Mouse (Mus musculus): ENCODE measurements around the gene Man2a1. TPM values are rescaled to one million over a fixed set of nuclear protein-coding genes. Genes with fewer than 3 reads are reported as not detected.
A peak's percentile ranks its signal among the peaks of the same experiment; 100 is the strongest.

Man2a1 gene
- polyA plus RNA-seq, 1 experiment = 28.4 TPM

GRCm38 (mm10) chr17:64591366-64591765 is 9.2 kb upstream of the Man2a1 start:
- Histone ChIP-seq H3K4me3 (ENCODE audit: control insufficient read depth, low read depth, low read length) (no peak overlapping the region), H3K4me1 (ENCODE audit: control insufficient read depth, insufficient read depth, low read length) (no peaks in the 10 kb centered on the region), H3K27ac (ENCODE audit: control insufficient read depth, insufficient read depth, low read depth, low read length) (no peak overlapping the region), H3K36me3 (ENCODE audit: control insufficient read depth, insufficient read depth, low read length) (no peaks in the 10 kb centered on the region), H3K27me3 (ENCODE audit: control insufficient read depth, insufficient read depth, low read length) (no peaks in the 10 kb centered on the region)
- no peak for TF ChIP-seq CTCF (IDR thresholded peaks at IDR 0.05; ENCODE audit: control insufficient read depth, insufficient read depth, insufficient replicate concordance, low read depth, low read length)
- TF ChIP-seq POLR2A (IDR thresholded peaks at IDR 0.05; ENCODE audit: control insufficient read depth, low read depth, low read length) = no peak

- TF ChIP-seq POLR2A (IDR thresholded peaks at IDR 0.05; ENCODE audit: control insufficient read depth, low read depth, low read length) (no peak), CTCF (IDR thresholded peaks at IDR 0.05; ENCODE audit: control insufficient read depth, insufficient read depth, insufficient replicate concordance, low read depth, low read length) (no peak)
- Histone ChIP-seq H3K36me3 (ENCODE audit: control insufficient read depth, insufficient read depth, low read length) (no peaks in the 10 kb centered on the region), H3K4me1 (ENCODE audit: control insufficient read depth, insufficient read depth, low read length) (no peaks in the 10 kb centered on the region), H3K27me3 (ENCODE audit: control insufficient read depth, insufficient read depth, low read length) (no peaks in the 10 kb centered on the region), H3K4me3 (ENCODE audit: control insufficient read depth, low read depth, low read length) (no peak overlapping the region), H3K27ac (ENCODE audit: control insufficient read depth, insufficient read depth, low read depth, low read length) (no peak overlapping the region)
Observed at GRCm38 (mm10) chr17:64592355-64592754, 8.2 kb upstream of the Man2a1 start.

- Histone ChIP-seq H3K4me3 (ENCODE audit: control insufficient read depth, low read depth, low read length) (no peak overlapping the region), H3K27ac (ENCODE audit: control insufficient read depth, insufficient read depth, low read depth, low read length) (no peak overlapping the region), H3K36me3 (ENCODE audit: control insufficient read depth, insufficient read depth, low read length) (no peaks in the 10 kb centered on the region), H3K27me3 (ENCODE audit: control insufficient read depth, insufficient read depth, low read length) (no peaks in the 10 kb centered on the region), H3K4me1 (ENCODE audit: control insufficient read depth, insufficient read depth, low read length) (peaks cover 3% of the 10 kb centered on the region; the same call in 1 of the 2 replicates)
- TF ChIP-seq POLR2A (IDR thresholded peaks at IDR 0.05; ENCODE audit: control insufficient read depth, low read depth, low read length) (no peak), CTCF (IDR thresholded peaks at IDR 0.05; ENCODE audit: control insufficient read depth, insufficient read depth, insufficient replicate concordance, low read depth, low read length) (no peak)
Observed at GRCm38 (mm10) chr17:64592788-64593187, 7.7 kb upstream of the Man2a1 start.

GRCm38 (mm10) chr17:64597770-64598169 is 2.8 kb upstream of the Man2a1 start:
- no peak overlapping the region for H3K27ac ChIP-seq (ENCODE audit: control insufficient read depth, insufficient read depth, low read depth, low read length)
- H3K4me1 ChIP-seq (ENCODE audit: control insufficient read depth, insufficient read depth, low read length) = peaks cover 19% of the 10 kb centered on the region
- H3K27me3 ChIP-seq (ENCODE audit: control insufficient read depth, insufficient read depth, low read length) = no peaks in the 10 kb centered on the region
- no peaks in the 10 kb centered on the region for H3K36me3 ChIP-seq (ENCODE audit: control insufficient read depth, insufficient read depth, low read length)
- TF ChIP-seq CTCF (IDR thresholded peaks at IDR 0.05; ENCODE audit: control insufficient read depth, insufficient read depth, insufficient replicate concordance, low read depth, low read length) (no peak), POLR2A (IDR thresholded peaks at IDR 0.05; ENCODE audit: control insufficient read depth, low read depth, low read length) (no peak)
- H3K4me3 ChIP-seq (ENCODE audit: control insufficient read depth, low read depth, low read length) = peak overlapping the region; percentile 24; the same call in 1 of the 2 replicates

GRCm38 (mm10) chr17:64599916-64600315 is 620 bp upstream of the Man2a1 start:
- no peak for TF ChIP-seq CTCF (IDR thresholded peaks at IDR 0.05; ENCODE audit: control insufficient read depth, insufficient read depth, insufficient replicate concordance, low read depth, low read length)
- TF ChIP-seq POLR2A (IDR thresholded peaks at IDR 0.05; ENCODE audit: control insufficient read depth, low read depth, low read length) = no peak
- Histone ChIP-seq H3K27me3 (ENCODE audit: control insufficient read depth, insufficient read depth, low read length) (no peaks in the 10 kb centered on the region), H3K27ac (ENCODE audit: control insufficient read depth, insufficient read depth, low read depth, low read length) (peak overlapping the region; percentile 83), H3K4me1 (ENCODE audit: control insufficient read depth, insufficient read depth, low read length) (peaks cover 19% of the 10 kb centered on the region), H3K36me3 (ENCODE audit: control insufficient read depth, insufficient read depth, low read length) (no peaks in the 10 kb centered on the region), H3K4me3 (ENCODE audit: control insufficient read depth, low read depth, low read length) (peak overlapping the region; percentile 89)

GRCm38 (mm10) chr17:64601091-64601750 is 685 bp downstream of the Man2a1 start:
- no peaks in the 10 kb centered on the region for H3K36me3 ChIP-seq (ENCODE audit: control insufficient read depth, insufficient read depth, low read length)
- H3K4me1 ChIP-seq (ENCODE audit: control insufficient read depth, insufficient read depth, low read length) = peaks cover 19% of the 10 kb centered on the region
- no peaks in the 10 kb centered on the region for H3K27me3 ChIP-seq (ENCODE audit: control insufficient read depth, insufficient read depth, low read length)
- H3K4me3 ChIP-seq (ENCODE audit: control insufficient read depth, low read depth, low read length) = peak overlapping the region; percentile 89
- peak overlapping the region; percentile 55 for H3K27ac ChIP-seq (ENCODE audit: control insufficient read depth, insufficient read depth, low read depth, low read length)
- TF ChIP-seq CTCF (IDR thresholded peaks at IDR 0.05; ENCODE audit: control insufficient read depth, insufficient read depth, insufficient replicate concordance, low read depth, low read length) (no peak), POLR2A (IDR thresholded peaks at IDR 0.05; ENCODE audit: control insufficient read depth, low read depth, low read length) (0 out of 2 replicates have a peak, but pooled peaks have one; percentile 18)

- H3K27me3 ChIP-seq (ENCODE audit: control insufficient read depth, insufficient read depth, low read length) = no peaks in the 10 kb centered on the region
- H3K4me3 ChIP-seq (ENCODE audit: control insufficient read depth, low read depth, low read length) = peak overlapping the region; percentile 89
- TF ChIP-seq CTCF (IDR thresholded peaks at IDR 0.05; ENCODE audit: control insufficient read depth, insufficient read depth, insufficient replicate concordance, low read depth, low read length) (peak; percentile 4; the same call in 1 of the 2 replicates), POLR2A (IDR thresholded peaks at IDR 0.05; ENCODE audit: control insufficient read depth, low read depth, low read length) (no peak)
- H3K36me3 ChIP-seq (ENCODE audit: control insufficient read depth, insufficient read depth, low read length) = no peaks in the 10 kb centered on the region
- peak overlapping the region; percentile 68 for H3K27ac ChIP-seq (ENCODE audit: control insufficient read depth, insufficient read depth, low read depth, low read length)
- peaks cover 19% of the 10 kb centered on the region for H3K4me1 ChIP-seq (ENCODE audit: control insufficient read depth, insufficient read depth, low read length)
Observed at GRCm38 (mm10) chr17:64601751-64602578, 1.4 kb downstream of the Man2a1 start.

Data from testis, adult 2 months (tissue).